Mouse (Mus musculus): ENCODE data around the gene Mbip.

DNA sequence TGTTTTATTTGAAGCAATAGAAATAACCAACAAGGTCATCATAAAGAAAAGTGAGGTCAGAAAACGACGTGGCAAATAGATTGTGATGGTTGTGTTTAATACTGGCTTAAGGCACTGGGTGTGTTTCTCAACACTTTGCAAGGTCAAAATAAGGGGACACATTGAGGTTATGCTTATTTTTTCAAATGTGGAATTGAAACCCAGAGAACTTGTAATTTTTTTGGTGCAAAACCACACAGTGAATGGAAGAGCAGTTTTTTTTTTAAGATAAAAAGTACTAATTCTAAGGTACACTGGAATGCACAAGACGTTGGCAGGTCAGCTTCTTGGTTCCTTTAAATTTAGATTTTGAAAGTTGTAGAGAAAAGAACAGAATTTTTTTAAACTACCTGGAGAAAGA is 50.5 kb downstream of the Mbip start:
- TF ChIP-seq CTCF (IDR thresholded peaks at IDR 0.05; ENCODE audit: low read depth) (no peak), EP300 (optimal IDR thresholded peaks at IDR 0.05) (no peak)

Measured in stomach, postnatal 0 days (tissue).